Mouse (Mus musculus) R1 (cell line): ENCODE data around the gene Tmem63b.
"Not testable (repeated sequence)": the region's sequence is repeated elsewhere in the genome, so short reads cannot be mapped to it uniquely, and the experiment has no call there.

Source experiments
- DNase-seq: peaks from one replicate; pipeline ENCODE4 v3.0.0-alpha.2; 2018; ENCODE audit warnings: low read depth, low spot score

Gene Tmem63b

DNA sequence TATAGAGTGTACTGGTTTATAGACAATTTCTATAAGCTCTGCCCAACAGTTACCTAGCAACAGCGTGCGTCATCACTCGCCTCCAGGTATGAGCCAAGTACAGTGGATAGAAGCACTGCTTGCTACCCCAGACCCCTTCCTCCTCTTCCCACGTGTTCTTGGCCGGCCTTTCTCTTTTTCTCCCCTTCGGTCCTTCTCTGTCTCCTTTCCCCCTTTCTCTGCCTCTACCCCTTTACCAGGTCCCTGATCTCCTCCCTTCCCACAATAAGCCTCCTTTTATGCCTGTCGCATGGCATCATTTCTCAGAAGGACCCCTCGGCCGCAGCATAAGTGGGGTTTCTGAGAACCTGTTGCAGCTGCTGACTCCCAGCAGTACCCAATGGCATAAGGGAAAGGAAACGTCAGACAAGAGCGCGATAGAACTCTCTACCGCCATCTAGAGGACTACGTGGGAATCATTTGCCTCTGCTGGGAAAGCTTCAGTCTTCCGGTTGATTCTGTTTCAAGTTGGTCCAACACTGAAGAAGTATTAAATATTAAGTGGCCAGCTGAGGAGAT is 60.0 kb downstream of the Tmem63b start:
- DNase-seq, result peak; percentile 95

DNA sequence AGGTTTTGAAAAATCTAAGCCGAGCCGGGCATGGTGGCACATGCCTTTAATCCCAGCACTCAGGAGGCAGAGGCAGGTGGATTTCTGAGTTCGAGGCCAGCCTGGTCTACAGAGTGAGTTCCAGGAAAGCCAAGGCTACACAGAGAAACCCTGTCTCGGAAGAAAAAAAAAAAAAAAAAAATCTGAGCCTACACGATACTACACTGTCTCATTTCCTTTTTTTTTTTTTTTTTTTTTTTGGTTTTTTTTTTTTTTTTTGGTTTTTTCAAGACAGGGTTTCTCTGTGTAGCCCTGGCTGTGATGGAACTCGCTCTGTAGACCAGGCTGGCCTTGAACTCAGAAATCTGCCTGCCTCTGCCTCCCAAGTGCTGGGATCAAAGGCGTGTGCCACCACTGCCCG is 63.3 kb downstream of the Tmem63b start:
- DNase-seq, result not testable (repeated sequence)

DNA sequence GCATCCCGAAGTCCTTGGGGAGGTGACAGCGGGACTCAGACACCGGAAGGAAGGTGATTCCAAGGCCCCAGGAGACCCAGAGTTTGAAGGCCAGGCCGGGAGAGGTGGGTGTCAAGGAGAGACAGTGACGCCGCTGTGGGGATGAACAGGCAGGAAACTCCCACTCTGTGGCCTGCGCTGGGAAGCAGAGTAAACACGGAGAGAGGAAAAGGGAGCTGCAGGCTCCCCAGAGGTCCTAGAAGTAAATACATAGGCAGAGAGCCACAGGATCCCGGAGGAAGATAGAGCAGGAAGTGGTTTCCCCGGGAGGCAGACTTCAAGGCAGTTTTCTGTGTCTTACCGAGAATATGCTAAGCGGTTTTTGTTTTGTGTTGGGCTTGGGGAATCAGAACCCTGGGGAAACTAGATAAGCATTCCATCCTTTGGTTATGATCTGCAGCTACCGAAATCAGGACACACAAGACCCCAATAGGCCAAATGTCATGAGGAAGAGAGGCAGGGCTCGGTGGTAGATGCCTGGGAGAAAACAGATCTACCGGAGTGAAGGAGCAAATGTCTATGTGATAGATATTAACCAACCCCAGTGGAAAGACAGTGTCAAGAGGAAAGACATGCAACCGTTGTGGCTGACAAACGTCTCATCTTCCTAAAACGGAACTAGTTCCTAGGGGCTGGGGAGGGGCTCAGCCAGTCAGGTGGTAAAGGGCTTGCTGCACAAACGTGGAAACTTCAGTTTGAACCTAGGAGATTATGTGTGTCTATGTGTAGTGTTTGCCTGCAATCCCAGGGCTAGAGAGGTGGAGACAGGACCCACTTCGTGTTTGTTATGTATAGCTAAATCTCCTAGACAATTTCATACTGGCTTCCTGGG is 67.1 kb downstream of the Tmem63b start:
- peak; percentile 91 for DNase-seq

DNA sequence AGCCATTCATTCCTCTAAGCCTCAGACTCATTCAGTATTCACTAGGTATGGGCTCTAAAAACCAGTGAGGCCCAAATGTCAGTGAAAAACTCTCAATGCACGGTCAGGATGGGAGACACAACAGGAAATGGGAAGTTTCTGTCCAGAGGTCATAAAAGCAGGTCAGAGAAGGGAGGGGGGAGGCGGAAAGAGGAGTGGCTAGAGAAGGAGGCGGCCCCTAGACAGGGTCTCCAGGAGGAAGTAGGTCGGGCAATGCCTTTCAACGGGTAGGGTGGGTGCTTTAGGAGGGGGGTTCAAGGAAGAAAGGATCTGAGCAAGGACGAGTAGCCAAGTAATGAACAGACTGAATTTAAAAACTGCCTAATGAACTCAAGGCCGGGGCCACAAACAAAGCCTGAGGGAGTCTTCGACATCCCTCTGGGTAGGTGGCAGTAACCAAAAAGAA is 67.7 kb downstream of the Tmem63b start:
- peak; percentile 97 for DNase-seq

DNA sequence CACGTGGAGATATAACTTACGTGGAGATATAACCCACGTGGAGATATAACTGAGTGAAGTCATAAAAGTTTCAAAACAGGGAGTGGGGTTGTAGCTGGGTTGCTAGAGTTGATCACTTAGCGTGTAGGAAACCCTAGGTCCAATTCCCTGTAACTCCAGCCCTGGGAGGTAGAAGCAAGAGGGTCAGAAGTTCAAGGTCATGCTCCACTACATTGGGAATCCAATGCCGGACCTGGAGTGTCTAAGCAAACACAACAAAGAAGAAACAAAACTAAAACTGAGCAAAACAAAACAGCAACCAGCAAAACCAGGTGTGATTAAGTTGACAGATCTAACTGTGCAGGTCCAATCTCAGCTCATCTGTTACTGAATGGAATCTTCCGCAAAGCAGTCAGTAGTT is 69.0 kb downstream of the Tmem63b start:
- DNase-seq, result peak; percentile 90

DNA sequence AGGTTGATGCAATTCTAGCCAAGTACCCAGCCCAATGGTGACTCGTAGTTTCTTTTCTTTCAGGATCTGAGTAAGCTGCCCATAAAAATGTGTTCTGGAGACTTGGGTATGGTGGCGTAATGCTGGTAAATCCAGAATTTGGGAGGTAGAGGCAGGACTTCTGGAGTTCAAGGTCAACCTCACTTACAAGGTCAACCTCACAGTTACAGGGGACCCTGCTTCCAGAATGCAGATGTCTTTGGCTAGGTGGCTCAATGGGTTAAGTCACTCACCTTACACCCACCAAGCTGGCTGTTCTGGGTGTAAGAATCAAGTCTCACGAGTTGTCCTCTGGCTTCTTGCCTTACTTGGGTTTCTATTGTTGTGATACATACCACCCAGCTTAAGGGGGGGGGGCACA is 70.0 kb downstream of the Tmem63b start:
- peak; percentile 66 for DNase-seq

DNA sequence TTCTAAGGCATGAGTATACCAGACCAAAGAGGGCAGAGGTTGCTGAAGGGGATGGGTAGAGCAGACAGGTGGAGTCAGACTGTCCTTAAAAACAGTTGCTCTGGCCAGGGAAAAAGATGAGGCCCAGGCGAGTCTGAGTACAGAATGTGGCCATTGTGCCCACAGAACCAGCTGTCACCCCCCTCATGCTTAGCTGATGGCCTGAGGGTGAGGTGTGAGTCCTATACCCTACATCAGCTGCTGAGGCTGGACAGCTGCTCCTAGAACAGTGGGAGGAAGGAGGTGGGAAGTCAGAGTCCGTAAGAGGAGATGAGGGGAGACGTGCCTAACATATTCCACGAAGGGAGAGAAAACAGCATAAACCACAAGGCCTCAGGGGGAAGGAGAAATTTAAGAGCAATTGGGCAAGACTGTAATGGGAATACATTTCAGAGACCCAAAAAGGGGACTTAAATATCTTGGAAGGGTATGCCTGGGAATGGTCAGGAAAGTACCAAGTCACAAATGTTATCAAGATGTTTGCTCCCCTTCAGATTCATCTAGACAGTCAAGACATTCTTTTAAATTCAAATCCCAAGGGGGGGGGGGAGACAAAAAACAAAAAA is 70.6 kb downstream of the Tmem63b start:
- no peak for DNase-seq

DNA sequence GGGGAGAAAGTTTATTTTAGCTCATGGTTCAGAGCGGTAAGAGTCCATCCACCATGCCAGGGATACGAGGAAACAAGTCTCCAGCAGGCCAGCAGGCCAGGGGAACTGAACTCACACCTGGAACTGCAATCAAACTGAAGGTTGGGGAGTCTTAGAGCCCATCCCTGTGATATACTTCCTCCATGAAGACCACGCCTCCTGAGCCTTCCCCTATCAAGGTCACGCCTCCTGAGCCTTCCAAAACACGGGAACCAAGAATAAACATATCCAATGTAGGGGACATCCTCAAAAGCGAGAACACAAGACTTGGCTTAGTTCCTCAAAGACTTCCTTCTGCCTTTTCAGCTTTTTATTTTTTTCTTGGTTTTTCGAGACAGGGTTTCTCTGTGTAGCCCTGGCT is 73.8 kb downstream of the Tmem63b start:
- DNase-seq, result peak; percentile 90

DNA sequence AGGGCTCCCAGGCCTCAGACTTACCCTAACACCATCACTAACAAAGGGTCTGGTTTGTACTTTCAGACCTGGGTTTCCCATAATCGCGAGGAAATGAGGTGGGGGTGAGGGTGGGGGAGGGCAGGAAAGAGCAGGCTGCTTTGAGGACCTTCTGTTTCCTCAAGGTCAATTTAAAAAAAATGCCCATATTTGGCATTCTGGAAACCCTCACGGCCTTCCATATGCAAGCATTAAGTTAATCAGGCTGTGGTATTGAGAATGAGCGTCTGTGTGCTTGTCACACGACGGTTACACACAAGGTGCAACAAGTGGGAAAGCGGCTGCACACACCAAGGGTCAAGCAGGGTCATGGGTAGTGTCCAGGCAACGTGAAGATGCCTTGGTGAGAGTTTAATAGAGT is 74.7 kb downstream of the Tmem63b start:
- DNase-seq, result peak; percentile 65
